Mouse (Mus musculus): ENCODE measurements around the gene Pdia5. TPM values are rescaled to one million over a fixed set of nuclear protein-coding genes. Genes with fewer than 3 reads are reported as not detected.

The Pdia5 gene
- total and polyA plus RNA-seq, 3 experiments, result not detected

- TF ChIP-seq RAD21 (IDR thresholded peaks at IDR 0.05; ENCODE audit: low read depth, low read length) (no peak; the same call in 1 of the 2 replicates), BHLHE40 (IDR thresholded peaks at IDR 0.05; ENCODE audit: low read depth, low read length) (peak; percentile 55), MEF2A (IDR thresholded peaks at IDR 0.05; ENCODE audit: borderline replicate concordance, low read depth, low read length) (peak; percentile 81), POLR2AphosphoS2 (IDR thresholded peaks at IDR 0.05; ENCODE audit: low read depth, low read length) (peak; percentile 68; the same call in 1 of the 2 replicates), JUND (conservative IDR thresholded peaks at IDR 0.05; ENCODE audit: low read depth, low read length) (no peak), RCOR1 (conservative IDR thresholded peaks at IDR 0.05; ENCODE audit: low read depth, low read length) (peak; percentile 69; the same call in 1 of the 2 replicates)
These were observed 127.3 kb downstream of the Pdia5 start, which contains the start of gene Sec22a (continued) for GRCm38 (mm10) chr16:35363150-35364062.

DNA sequence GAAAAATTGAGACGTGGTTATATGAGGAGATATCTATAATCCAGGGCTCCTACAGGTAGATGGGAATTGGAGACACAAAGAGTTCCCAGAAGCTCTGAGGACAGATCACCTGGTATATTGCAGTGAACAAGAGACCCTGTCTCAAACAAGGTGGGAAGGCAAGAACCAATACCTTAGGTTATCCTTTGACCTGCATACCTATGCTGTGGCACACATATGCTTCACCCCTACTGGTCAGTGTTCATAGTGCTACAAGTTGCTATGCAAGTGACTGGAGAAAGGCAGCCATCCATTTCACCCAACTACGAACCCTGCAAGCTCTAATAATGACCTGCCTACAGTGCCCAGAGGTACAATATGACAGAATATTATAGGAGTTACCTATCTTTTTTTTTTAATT, 128.5 kb downstream of the Pdia5 start:
- Histone ChIP-seq H3K4me1 (ENCODE audit: control insufficient read depth in 1 of 2, insufficient read depth in 2 of 2) (peaks cover 0 to 15% of the 10 kb centered on the region in 2 experiments; a peak in 3 of 4 replicates), H3K79me2 (replicated peaks; ENCODE audit: control insufficient read depth, extremely low read depth, insufficient read depth, poor library complexity, severe bottlenecking) (no peaks in the 10 kb centered on the region), H3K9ac (ENCODE audit: insufficient read depth, low read depth) (no peak overlapping the region), H3K27ac (ENCODE audit: insufficient read depth, low read depth) (no peak overlapping the region), H3K27me3 (replicated peaks) (peaks cover 28% of the 10 kb centered on the region), H3K4me2 (ENCODE audit: insufficient read depth, low read depth, poor library complexity, severe bottlenecking) (no peak overlapping the region), H3K4me3 (replicated peaks in 1 of 3; ENCODE audit: low read depth in 2 of 3, low read length in 2 of 3, poor library complexity in 1 of 3) (no peak overlapping the region), H3K36me3 (replicated peaks in 1 of 2; ENCODE audit: control insufficient read depth in 1 of 2, insufficient read depth in 1 of 2, low read length in 1 of 2) (peaks cover 0 to 21% of the 10 kb centered on the region in 2 experiments), H3K9me3 (replicated peaks; ENCODE audit: low read length) (peaks cover 4% of the 10 kb centered on the region)
- peak; percentile 17 for DNase-seq (ENCODE audit: extremely low read depth)
- in situ Hi-C loops (cut with MboI; ENCODE audit: low pct_ligation_motif_present, low pct_unique_long_range_greater_than_20kb, low sequenced_read_pairs) (no loop called here), dilution Hi-C loops (cut with MboI; ENCODE audit: extremely low pct_ligation_motif_present, extremely low pct_unique_long_range_greater_than_20kb, low sequenced_read_pairs) (no loop called here)
- no peak for TF ChIP-seq MAX (IDR thresholded peaks at IDR 0.05; ENCODE audit: low read length)
- no peak for TF ChIP-seq ZC3H11A (IDR thresholded peaks at IDR 0.05; ENCODE audit: low read depth, low read length)
- TF ChIP-seq CTCF (conservative IDR thresholded peaks at IDR 0.05 in 1 of 2, IDR thresholded peaks at IDR 0.05 in 1 of 2; ENCODE audit: low read depth in 2 of 2, low read length in 2 of 2), result 0 out of 4 replicates have a peak, but pooled peaks of 1 of the 2 experiments have one; percentile 14
- no peak for TF ChIP-seq USF1 (IDR thresholded peaks at IDR 0.05; ENCODE audit: low read depth, low read length)

GRCm38 (mm10) chr16:35360593-35360992, 130.1 kb downstream of the Pdia5 start:
- peak; percentile 83 for DNase-seq (ENCODE audit: extremely low read depth)
- Histone ChIP-seq H3K4me2 (ENCODE audit: insufficient read depth, low read depth, poor library complexity, severe bottlenecking) (no peak overlapping the region), H3K36me3 (replicated peaks in 1 of 2; ENCODE audit: control insufficient read depth in 1 of 2, insufficient read depth in 1 of 2, low read length in 1 of 2) (peaks cover 0 to 23% of the 10 kb centered on the region in 2 experiments), H3K9me3 (replicated peaks; ENCODE audit: low read length) (peaks cover 4% of the 10 kb centered on the region), H3K4me1 (ENCODE audit: control insufficient read depth in 1 of 2, insufficient read depth in 2 of 2) (peaks cover 0 to 15% of the 10 kb centered on the region in 2 experiments; a peak in 3 of 4 replicates), H3K4me3 (replicated peaks in 1 of 3; ENCODE audit: low read depth in 2 of 3, low read length in 2 of 3, poor library complexity in 1 of 3) (no peak overlapping the region), H3K27me3 (replicated peaks) (peaks cover 12% of the 10 kb centered on the region), H3K27ac (ENCODE audit: insufficient read depth, low read depth) (no peak overlapping the region), H3K79me2 (replicated peaks; ENCODE audit: control insufficient read depth, extremely low read depth, insufficient read depth, poor library complexity, severe bottlenecking) (no peaks in the 10 kb centered on the region), H3K9ac (ENCODE audit: insufficient read depth, low read depth) (no peak overlapping the region)
- TF ChIP-seq MEF2A (IDR thresholded peaks at IDR 0.05; ENCODE audit: borderline replicate concordance, low read depth, low read length) (no peak), MXI1 (IDR thresholded peaks at IDR 0.05; ENCODE audit: low read depth, low read length) (no peak), SMC3 (IDR thresholded peaks at IDR 0.05; ENCODE audit: low read depth, low read length) (peak; percentile 58), CTCF (conservative IDR thresholded peaks at IDR 0.05 in 1 of 2, IDR thresholded peaks at IDR 0.05 in 1 of 2; ENCODE audit: low read depth in 2 of 2, low read length in 2 of 2) (peak; percentile 88 to 97), RAD21 (IDR thresholded peaks at IDR 0.05; ENCODE audit: low read depth, low read length) (peak; percentile 36)
- in situ Hi-C loops (cut with MboI; ENCODE audit: low pct_ligation_motif_present, low pct_unique_long_range_greater_than_20kb, low sequenced_read_pairs) (no loop called here), dilution Hi-C loops (cut with MboI; ENCODE audit: extremely low pct_ligation_motif_present, extremely low pct_unique_long_range_greater_than_20kb, low sequenced_read_pairs) (no loop called here)

All from CH12.LX (cell line).